Mouse (Mus musculus) cerebellum, adult 2 months (tissue): ENCODE data around the gene Nell2.

Experiments used
- CTCF ChIP-seq: fragments of 200-500 bp; IDR thresholded peaks from 2 replicates; pipeline ENCODE4 v1.5.1; 2011; ENCODE audit warnings: low read depth, mild to moderate bottlenecking, control low read depth, low read length, moderate library complexity, borderline replicate concordance; ENCODE audit not compliant: insufficient read depth
- POLR2A ChIP-seq: fragments of 200-500 bp; IDR thresholded peaks from 2 replicates; pipeline ENCODE4 v1.6.1; 2011; ENCODE audit warnings: low read length, control low read depth, borderline replicate concordance; ENCODE audit not compliant: insufficient read depth

GRCm38 (mm10) chr15:95285199-95285598, 243.2 kb downstream of the Nell2 start:
- TF ChIP-seq POLR2A: no peak
- TF ChIP-seq CTCF: no peak
